Mouse (Mus musculus) heart, postnatal 0 days (tissue): Measurements from ENCODE around the gene BC028528.

Experiments used
- CTCF ChIP-seq: IDR thresholded peaks from 2 replicates; pipeline ENCODE4 v1.5.1; 2016; ENCODE audit warnings: antibody characterized with exemption, control low read depth, low read depth
- EP300 ChIP-seq: IDR thresholded peaks from 2 replicates; pipeline ENCODE4 v1.6.1; 2016; ENCODE audit warnings: antibody characterized with exemption, low read depth

GRCm38 (mm10) chr3:95899800-95900524 is 8.2 kb upstream of the BC028528 start:
- TF ChIP-seq CTCF (no peak), EP300 (no peak)
